Mouse (Mus musculus) lung, postnatal 14 days (tissue): ENCODE measurements around the gene Hebp1.

Experiments
- DNase-seq: peaks from one replicate; pipeline ENCODE4 v3.0.0; 2021

Gene Hebp1

DNA sequence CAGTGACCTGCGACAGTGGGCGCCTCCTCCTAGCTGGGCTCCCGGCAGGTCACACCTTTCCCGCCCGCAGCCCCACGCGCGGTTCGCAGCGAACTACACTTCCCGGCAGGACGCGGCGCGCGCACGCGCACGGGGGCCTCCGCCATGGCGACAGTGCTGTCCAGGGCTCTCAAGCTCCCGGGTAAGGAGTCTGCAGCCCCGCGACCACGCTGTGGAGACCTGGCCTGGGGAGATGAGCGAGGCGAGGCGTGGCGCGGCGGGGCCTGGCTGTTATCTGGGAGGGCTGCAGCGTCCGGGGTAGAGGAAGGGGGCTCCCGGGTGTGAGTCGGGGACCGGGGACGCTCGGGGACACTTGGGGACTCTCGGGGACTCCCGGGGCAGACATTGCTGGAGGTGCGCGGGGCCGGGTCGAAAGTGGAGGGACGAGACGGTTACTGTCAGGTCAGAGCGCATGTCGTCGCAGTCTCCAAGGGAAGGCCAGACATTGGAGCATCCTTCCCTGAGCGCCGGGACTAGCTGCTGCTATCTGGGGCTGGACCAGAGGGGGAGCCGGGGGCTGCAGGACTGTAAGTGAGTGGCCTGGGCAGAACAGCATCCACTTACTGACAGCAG is at the start of gene Hebp1, which contains the start of gene Fam234b:
Gene Hebp1 (minus strand): TSS at position 102 of the 612 bp plus-strand sequence.
Gene Fam234b (plus strand): TSS at position 57 of the 612 bp plus-strand sequence.
- peak; percentile 84 for DNase-seq

DNA sequence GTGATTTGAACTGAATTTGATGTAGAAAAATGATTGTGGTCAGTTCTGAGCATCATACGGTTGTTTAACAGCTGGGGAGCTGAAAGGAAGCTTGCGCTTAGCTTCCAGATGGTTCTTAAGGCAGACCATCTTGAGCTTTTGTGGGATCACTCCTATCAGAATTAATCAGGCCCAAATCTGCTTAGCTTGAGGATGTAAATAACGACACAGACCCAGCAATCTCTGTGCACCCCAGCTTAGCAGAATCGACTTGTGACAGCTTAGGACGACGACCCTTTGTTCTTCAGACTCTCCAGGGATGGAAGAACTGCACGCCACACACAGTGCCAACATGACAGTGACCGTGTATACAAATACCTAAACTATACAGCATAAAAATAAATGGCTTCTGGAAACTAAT is 47.8 kb upstream of the Hebp1 start:
- DNase-seq = no peak

DNA sequence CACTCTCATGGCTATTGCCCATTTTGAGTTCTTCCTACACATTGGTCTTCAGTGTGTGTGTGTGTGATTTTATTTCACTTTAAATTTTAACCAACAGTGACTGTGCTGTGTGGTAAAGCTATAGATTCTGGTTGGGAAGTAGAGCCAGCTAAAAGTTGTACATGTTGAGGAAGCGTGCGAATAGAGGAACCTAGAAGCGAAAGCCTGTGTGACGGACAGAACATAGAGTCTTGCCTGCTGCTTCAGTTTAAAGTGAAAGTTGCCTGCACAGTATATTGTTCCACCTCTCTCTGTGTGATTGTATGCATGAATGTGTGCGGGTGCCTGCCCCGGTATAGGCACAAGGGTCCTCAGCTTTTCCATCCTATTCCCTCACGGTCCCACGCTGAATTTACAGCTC is 42.5 kb upstream of the Hebp1 start:
- no peak for DNase-seq

DNA sequence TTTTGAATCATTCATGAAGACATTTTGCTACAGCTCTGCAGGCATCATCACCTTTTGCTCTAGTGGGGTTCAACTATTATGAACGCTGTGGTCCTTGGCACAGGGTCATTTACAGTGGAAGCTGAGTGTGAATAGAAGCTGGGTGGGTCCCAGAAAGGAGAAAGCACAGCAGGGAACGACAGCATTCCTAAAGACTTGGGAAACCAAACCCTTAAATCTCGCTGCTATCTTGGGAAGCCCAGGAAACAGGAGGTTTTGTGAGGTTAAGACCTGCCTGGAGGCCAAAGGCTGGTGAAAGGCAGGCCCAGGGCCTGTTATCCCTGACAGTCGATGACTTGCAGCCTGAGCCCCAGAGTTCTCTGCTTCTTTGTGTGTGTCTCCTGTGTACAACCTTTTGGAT is 40.4 kb upstream of the Hebp1 start:
- no peak for DNase-seq

DNA sequence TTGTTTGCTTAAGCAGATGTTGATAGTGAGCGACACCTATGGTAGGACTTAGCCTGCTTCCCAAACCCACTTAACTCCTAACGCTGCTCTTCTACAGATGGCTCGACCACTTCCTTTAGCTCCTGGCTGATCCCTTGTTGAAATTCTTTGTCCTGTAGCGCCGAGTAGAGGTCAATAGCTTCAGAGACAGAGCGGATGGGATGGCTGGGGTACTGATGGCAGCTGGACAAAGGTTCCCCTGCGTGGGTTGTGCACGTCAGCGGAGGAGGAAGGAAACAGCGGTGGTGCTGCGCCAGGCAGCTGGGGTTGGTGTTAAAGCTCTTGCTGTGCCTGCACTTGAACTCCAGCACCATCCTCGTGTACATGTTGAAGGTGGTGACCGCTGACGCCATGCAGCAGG is 39.5 kb upstream of the Hebp1 start:
- DNase-seq = no peak

DNA sequence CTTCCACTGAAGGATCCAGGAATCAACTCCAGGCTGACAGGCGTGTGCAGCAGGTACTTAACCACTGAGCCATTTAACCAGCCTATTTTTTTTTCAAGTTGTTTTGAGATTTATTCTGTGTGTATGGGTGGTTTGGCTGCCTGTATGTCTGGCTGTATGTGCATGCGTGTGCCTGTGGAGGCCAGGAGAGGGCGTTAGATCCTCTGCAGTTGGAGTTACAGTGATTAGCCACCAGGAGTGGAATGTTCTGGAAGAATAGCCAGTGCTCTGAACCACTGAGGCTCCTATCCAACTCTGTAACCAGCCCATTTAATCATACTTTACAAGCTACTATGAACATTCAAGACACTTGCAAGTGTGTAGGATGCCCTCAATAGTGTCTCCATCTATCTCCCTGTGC is 38.8 kb upstream of the Hebp1 start:
- DNase-seq = no peak

DNA sequence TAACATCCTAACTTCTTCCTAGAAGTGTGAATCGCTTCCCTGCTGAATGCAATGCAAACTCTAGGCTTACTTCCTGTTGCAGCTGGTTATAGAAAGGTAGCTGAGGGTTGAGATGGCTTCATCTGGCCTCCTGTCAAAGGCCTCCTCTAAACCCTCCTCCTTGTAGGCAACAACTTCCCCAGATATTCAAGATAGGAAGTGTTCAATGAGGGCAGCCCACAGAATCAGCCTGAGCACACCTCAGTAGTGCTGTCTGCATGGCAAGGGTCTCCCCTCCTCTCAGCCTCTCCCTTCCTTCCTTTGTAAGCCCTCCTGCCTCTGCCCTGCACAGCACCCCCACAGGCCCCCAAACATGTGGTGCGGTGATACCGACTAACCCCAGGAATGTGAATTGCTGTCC is 37.9 kb upstream of the Hebp1 start:
- no peak for DNase-seq

DNA sequence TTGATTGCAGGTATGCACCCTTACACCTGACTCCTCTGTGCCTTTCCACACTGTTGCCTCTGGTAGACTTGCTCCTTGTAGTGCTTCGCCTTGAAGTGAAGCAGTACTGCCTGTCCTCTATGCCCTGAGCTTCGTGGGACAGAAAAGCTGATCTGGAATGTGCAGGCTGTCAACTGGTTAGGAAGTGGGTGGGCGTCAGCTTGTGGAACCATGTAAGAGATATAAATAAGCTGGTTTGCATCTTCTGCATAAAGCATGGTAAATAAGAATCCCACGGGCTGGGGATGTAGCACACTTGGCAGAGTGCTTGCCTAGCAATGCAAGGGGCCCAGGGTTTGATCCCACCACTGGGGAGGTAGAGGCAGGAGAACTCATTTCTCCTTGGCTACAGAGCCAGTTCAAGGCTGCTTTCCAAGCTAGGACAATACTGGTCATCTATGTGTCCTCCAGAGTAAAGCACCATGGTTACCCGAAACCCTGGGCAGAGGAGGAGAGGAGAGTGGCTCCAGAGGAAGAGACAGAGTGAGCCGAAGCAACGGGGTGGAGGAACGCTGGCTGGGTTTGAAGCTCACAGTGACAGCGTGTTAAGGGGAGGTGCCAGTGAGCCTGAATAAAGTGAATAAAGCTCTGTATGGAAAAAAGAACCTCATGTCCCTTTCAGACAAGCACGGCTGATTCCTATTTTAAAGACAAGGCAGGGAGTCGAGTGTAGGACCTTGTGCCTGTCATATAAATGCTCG is 34.8 kb upstream of the Hebp1 start:
- DNase-seq = no peak

DNA sequence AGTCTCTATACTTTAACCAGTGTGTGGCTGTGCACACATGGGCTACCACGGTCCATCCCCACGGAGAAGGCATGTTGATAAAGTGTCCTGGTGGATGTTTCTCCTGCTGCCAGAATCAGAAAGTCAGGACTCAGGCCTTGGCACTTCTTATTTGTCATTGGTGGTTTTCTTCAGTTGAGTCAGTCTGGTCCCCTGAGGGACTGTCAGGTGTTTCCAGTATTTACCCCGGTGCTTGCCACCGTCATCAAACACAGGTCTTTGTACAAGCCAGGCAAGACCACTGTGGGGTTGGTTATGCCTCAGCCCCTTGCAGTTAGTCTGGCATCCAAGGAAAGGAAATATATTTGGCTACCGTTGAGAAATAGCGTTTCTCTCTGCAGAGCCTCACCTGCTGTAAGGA is 32.8 kb upstream of the Hebp1 start:
- DNase-seq = no peak

DNA sequence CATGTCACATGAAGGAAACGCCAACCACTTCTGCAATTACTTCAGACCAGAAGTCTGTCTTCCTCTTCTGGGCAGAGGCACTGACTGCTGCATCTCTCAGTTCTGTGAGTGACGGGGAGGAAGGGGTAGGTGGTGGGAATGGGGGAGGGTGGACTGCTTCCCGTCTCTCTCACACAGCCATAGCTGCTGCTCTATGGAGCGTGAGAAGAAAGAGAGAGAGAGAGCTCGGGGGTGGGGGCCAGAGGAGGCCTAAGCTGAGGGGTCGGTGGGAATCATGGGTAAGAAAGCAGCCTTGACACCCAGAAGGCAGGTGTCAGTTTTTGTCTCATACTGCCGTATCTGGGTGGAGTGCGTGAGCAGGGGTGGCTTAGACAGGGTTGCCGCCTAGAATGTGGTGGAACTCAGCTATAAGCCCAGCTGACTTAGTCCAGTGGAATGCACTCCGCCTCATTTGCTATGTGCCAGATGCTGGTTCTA is 30.7 kb upstream of the Hebp1 start:
- no peak for DNase-seq

DNA sequence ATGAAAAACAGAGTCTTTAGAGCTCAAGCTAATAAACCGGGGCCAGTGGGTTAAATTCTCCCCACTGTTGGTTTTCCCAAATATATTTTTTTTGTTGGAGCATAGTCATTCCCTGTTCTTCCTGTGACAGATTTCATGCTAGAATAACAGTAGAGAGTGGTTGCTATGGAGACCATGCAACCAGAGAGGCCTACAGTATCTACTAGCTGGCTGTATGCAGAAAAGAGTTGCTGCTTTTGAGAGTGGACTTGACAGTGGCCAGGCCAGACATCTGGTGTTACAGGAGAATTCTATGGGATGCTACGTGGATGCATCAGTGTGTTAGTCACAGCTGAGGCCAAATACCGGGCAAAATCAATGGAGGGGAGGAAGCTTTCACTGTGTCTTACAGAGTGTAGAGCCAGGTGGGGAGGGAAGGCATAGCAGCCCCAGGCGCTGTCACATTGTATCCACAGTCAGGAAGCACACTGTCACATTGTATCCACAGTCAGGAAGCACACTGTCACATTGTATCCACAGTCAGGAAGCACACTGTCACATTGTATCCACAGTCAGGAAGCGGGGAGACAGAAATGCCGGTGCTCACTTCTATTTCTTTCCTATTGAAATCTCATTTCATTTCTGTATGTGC is 26.1 kb upstream of the Hebp1 start:
- DNase-seq = no peak

DNA sequence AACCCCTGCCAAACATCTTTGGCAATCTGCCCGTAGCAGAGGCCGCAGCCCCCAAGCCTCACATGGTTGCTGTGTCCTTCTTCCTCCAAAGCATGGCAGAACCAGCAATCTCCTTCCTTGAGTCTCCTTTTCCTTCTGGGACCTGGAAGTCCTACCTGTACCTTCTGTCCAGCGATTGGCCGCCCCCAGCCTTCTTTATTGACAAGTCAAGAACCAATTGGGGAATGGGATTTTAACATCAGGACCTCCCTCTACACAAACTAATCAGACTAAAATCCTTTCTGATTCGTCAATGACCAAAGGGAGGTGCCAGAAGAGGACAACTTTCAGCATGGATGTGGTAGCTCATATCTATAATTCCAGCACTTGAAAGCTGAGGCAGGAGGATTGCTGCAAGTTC is 22.1 kb upstream of the Hebp1 start:
- no peak for DNase-seq

DNA sequence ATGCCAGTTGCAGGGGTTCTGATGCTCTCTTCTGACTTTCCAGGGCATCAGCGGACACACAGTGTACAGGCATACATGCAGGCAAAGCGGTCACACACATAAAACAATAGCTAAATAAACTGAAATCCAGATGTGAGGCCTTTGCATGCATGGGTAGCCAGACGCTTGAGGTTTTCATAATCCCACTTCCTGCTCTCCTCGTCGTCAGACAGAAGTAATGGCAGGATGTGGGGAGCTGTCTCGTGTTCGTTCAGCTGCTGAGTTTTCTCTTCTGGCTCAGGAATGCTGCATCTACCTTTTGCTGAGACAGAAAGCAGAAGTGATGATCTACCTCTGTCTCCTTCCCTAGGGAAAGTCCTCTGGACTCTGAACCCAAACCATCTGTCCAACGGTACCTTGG is 20.5 kb upstream of the Hebp1 start:
- no peak for DNase-seq

DNA sequence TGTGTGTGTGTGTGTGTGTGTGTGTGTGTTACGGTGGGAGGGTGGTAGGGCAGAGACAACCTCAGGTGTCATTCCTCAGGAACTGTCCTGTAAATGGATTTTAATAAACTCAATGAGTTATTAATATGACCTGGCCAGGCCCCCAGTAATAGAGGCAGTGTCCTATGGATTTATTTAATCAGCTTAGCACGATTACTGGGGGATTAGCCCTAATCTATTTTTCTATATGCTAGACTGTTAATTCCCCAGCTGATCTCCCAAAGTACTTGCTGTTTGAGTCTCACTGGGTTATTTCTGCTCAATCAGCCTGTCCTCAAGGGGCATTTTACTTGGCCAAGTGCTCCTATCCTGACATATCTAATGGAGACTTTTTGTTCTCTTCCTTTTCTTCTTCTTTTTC is 14.8 kb upstream of the Hebp1 start:
- no peak for DNase-seq

DNA sequence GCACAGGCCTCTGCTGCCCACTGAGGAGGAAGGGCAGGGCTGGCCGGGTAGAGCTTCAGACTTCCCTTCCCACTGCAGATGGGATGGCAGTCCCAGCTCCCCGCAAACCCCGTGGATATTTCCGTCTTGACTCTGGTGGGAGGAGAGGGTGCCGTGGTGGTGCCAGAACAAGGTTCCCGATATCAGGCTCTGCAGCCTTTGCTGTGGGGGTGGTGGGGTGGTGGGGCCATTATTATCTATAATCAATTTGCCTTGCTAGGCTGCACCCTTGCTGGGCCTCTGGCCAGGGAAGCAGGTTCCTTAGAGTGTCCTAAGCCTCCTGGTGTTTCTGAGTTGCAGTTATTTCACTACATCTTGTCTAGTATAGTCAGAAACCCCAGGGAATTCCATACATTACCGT is 13.3 kb upstream of the Hebp1 start:
- DNase-seq = no peak

DNA sequence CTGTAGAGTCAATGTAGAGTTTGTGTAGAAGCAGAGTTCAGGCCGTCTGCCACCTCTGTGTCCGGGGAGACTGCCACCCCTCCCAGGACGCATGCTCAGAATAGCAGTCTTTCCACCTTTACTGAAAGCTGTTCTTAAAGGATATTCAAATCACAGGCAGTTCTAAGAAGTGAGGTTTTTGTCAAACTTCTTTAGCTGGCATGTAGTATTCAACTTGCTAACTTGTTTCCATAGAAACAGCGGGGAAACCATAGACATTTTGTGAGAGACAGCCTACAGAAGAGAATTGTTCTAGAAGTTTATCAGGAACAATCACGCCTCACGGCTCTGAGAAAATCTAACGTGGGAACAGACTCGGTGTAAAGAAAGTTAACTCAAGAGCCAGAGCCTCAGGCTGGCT is 9.1 kb upstream of the Hebp1 start:
- no peak for DNase-seq

DNA sequence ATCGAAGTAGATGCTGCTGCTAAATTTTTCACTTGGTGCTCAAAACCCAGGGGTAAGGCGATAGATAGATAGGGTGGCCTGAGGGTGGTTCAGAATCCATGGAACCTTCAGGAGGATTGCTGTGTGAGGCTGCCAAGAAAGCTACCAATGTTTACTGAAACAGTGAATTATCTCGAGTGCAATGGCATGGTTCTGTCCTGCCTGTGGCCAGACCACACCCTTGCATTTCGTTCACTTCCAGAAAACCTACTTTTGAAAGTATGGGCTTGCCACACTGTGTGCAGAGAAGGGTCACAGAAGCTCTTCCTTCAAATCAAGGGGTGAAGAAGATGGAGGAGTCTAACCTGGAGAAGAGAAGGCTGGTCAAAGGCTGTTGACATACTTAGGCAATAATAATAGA is 8.0 kb upstream of the Hebp1 start:
- no peak for DNase-seq

DNA sequence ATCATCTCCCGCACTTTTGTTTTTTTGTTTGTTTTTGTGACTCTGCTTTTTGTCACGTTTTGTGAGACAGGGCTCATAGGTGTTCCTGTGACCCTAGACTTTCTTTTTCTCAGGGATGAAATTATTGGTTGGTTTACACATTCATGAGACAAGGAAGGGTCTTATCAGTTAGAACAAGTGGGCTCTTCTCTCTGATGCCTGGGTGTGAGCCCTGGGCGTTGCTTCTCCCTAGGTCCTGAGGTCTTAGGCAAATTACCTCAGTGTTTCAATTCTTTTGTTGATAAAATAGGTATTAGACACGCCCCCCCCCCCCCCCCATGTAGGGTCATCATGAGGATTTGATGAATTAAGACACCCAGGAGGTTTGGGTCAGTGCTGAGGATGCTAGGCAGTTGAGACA is 7.0 kb upstream of the Hebp1 start:
- DNase-seq = no peak

DNA sequence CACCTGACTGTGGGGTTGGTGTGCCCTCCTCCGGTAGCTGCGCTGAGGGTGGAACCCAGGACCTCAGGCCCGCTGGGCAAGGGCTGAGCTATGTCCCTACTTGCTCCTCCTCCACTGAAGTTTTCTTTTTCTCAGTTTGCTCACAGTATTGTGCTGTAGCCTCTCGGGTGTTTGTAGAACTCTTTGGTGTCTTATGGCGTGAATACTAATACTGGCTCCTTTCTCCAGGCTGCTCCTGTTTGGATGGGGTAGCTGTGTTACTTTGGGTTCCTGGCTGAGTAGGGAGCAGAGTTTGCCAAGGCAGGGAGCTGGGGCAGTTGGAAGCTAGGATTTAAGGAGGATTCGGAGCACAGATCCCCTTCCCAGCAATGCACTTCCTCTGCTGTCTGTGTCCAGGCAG is 5.9 kb upstream of the Hebp1 start:
- no peak for DNase-seq

DNA sequence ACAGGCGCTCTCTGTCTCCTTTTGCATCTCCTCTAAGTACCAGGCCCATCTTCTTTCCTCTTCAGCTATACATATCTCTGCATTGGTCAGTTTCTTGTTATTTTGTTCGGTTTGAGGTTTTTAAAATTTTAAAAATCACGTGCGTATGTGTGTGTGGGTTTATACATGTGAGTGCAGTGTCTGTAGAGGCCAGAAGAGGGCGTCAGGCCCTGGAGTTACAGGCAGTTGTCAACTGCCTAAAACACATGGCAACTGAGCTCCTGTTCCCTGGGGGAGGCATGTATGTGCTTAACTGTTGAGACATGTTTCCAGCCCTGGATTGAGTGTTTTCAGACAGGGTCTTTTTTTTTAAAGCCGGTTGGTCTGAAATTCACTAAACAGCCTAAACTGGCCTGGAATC is 4.8 kb upstream of the Hebp1 start:
- no peak for DNase-seq

DNA sequence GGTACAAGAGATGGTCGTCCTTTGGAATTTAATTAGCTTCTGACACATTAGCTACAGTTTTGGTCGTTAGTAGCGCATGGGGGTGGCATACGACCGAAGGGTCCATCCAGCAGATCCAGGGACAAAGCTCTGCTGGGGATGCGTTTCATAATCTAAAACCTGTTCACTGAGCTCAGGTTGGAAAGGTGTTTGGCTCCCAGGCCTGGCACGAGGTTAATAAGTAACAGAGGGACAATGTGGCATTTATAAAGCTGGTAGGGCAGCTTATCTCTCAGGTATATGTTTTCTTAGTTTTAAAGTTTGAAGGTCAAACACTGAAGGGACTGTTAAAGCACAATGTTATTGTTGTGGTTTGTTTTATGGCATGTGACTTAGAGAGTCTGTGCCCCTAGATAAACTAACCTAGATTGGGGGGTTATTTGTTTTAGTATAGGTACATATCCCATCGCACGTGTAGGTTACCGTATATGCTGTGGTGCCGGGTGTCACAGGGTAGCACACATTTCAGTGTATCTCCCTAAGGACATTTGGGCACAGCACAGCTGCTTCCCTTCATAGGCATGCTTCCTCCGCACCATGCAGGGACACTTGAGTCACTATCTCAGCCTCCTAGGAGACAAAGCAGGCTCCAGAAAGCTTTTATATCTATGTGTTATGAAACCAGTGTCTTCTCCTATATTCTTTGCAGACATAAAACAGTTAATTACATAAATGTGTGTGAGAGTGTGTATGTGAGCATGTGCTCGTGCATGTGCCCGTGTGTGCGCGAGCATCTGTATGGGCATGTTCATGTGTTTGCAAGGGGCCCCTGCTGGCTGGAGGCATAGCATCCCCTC is 2.5 kb upstream of the Hebp1 start:
- DNase-seq = no peak

DNA sequence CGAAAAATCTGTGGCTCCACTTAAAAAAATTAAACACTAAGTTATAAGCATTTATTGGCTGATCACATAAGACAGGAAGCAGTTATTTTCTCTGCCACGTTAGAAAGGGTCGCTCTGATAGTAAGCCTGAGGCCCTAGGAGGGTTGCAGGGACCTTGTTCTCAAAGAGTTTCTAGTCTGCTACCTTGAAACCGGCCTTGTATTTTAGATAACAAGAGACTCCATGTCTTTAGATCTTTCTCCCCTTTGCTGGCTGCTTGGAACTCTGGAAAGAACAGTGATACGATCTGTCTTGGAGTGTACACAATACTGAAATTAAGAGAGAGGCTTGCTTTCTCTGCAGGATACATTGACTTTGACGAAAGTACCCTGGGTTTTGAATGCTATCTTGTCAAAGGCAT is 904 bp upstream of the Hebp1 start:
- no peak for DNase-seq

DNA sequence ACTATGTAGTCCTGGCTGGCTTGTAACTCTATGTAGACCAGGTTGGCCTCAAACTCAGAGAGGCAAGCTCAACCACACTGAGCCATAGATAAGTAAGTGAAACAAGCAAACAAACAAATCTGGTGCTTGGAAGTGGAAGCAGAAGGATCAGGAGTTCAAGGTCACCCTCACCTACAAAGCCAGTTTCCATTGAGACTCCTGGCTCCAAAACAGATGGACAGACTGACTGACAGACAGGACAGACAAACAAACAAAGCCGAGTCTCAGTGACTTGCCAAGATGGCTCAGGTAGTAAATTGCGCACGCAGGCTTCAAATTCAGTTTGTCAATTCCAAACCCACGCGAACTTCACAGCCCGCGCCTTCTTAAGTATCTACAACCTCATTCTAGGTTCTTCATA is 376 bp downstream of the Hebp1 start:
- DNase-seq = no peak
